Mouse (Mus musculus): ENCODE results near the gene Magi1. TPM values are rescaled to one million over a fixed set of nuclear protein-coding genes. Genes with fewer than 3 reads are reported as not detected.

Magi1 gene
- total and polyA plus RNA-seq, 3 experiments, result not detected

- in situ Hi-C loops (cut with MboI; ENCODE audit: low pct_ligation_motif_present, low pct_unique_long_range_greater_than_20kb, low sequenced_read_pairs), result no loop called here
- Histone ChIP-seq H3K4me2 (ENCODE audit: insufficient read depth, low read depth, poor library complexity, severe bottlenecking) (no peak overlapping the region), H3K27ac (ENCODE audit: insufficient read depth, low read depth) (no peak overlapping the region), H3K79me2 (replicated peaks; ENCODE audit: control insufficient read depth, extremely low read depth, insufficient read depth, poor library complexity, severe bottlenecking) (no peaks in the 10 kb centered on the region), H3K27me3 (replicated peaks) (no peaks in the 10 kb centered on the region), H3K9ac (ENCODE audit: insufficient read depth, low read depth) (no peak overlapping the region), H3K4me3 (replicated peaks in 1 of 3; ENCODE audit: low read depth in 2 of 3, low read length in 2 of 3, poor library complexity in 1 of 3) (no peak overlapping the region), H3K4me1 (ENCODE audit: control insufficient read depth in 1 of 2, insufficient read depth in 2 of 2) (no peaks in the 10 kb centered on the region), H3K36me3 (replicated peaks in 1 of 2; ENCODE audit: control insufficient read depth in 1 of 2, insufficient read depth in 1 of 2, low read length in 1 of 2) (no peaks in the 10 kb centered on the region), H3K9me3 (replicated peaks; ENCODE audit: low read length) (peaks cover 61% of the 10 kb centered on the region)
- dilution Hi-C loops (cut with MboI; ENCODE audit: extremely low pct_ligation_motif_present, extremely low pct_unique_long_range_greater_than_20kb, low sequenced_read_pairs), result no loop called here
- DNase-seq (ENCODE audit: extremely low read depth), result no peak
- no peak for TF ChIP-seq ZKSCAN1 (IDR thresholded peaks at IDR 0.05; ENCODE audit: borderline replicate concordance, low read depth, low read length)
- no peak for TF ChIP-seq CHD1 (IDR thresholded peaks at IDR 0.05; ENCODE audit: low read depth, low read length)
- no peak for TF ChIP-seq RAD21 (IDR thresholded peaks at IDR 0.05; ENCODE audit: low read depth, low read length)
- TF ChIP-seq CTCF (conservative IDR thresholded peaks at IDR 0.05 in 1 of 2, IDR thresholded peaks at IDR 0.05 in 1 of 2; ENCODE audit: low read depth in 2 of 2, low read length in 2 of 2), result no peak
- no peak for TF ChIP-seq BHLHE40 (IDR thresholded peaks at IDR 0.05; ENCODE audit: low read depth, low read length)
- TF ChIP-seq MAX (IDR thresholded peaks at IDR 0.05; ENCODE audit: low read length), result no peak
- no peak for TF ChIP-seq GABPA (IDR thresholded peaks at IDR 0.05; ENCODE audit: insufficient replicate concordance, low read depth, low read length)
- TF ChIP-seq USF2 (conservative IDR thresholded peaks at IDR 0.05; ENCODE audit: low read depth, low read length), result no peak
- TF ChIP-seq UBTF (IDR thresholded peaks at IDR 0.05; ENCODE audit: low read depth, low read length), result no peak
These were observed 127.7 kb downstream of the Magi1 start for GRCm38 (mm10) chr6:94155996-94156395.

GRCm38 (mm10) chr6:94154854-94155601 lies 128.7 kb downstream of the Magi1 start:
- H3K9me3 ChIP-seq (replicated peaks; ENCODE audit: low read length), result peaks cover 69% of the 10 kb centered on the region
- no peak overlapping the region for H3K9ac ChIP-seq (ENCODE audit: insufficient read depth, low read depth)
- no peaks in the 10 kb centered on the region for H3K27me3 ChIP-seq (replicated peaks)
- no peak overlapping the region for H3K4me3 ChIP-seq (replicated peaks in 1 of 3; ENCODE audit: low read depth in 2 of 3, low read length in 2 of 3, poor library complexity in 1 of 3)
- H3K36me3 ChIP-seq (replicated peaks in 1 of 2; ENCODE audit: control insufficient read depth in 1 of 2, insufficient read depth in 1 of 2, low read length in 1 of 2), result no peaks in the 10 kb centered on the region
- in situ Hi-C loops (cut with MboI; ENCODE audit: low pct_ligation_motif_present, low pct_unique_long_range_greater_than_20kb, low sequenced_read_pairs), result no loop called here
- H3K27ac ChIP-seq (ENCODE audit: insufficient read depth, low read depth), result no peak overlapping the region
- no peaks in the 10 kb centered on the region for H3K79me2 ChIP-seq (replicated peaks; ENCODE audit: control insufficient read depth, extremely low read depth, insufficient read depth, poor library complexity, severe bottlenecking)
- no peak for TF ChIP-seq RCOR1 (conservative IDR thresholded peaks at IDR 0.05; ENCODE audit: low read depth, low read length)
- no peak for TF ChIP-seq USF2 (conservative IDR thresholded peaks at IDR 0.05; ENCODE audit: low read depth, low read length)
- TF ChIP-seq JUN (IDR thresholded peaks at IDR 0.05; ENCODE audit: insufficient read depth, low read depth, low read length), result no peak
- TF ChIP-seq KAT2A (IDR thresholded peaks at IDR 0.05; ENCODE audit: insufficient replicate concordance, low read length), result no peak
- no peak for TF ChIP-seq ZNF384 (IDR thresholded peaks at IDR 0.05; ENCODE audit: low read depth, low read length)
- TF ChIP-seq TCF12 (IDR thresholded peaks at IDR 0.05; ENCODE audit: low read depth, low read length), result no peak
- no peak for TF ChIP-seq MAZ (IDR thresholded peaks at IDR 0.05; ENCODE audit: low read depth, low read length)
- TF ChIP-seq EP300 (IDR thresholded peaks at IDR 0.05; ENCODE audit: low read length), result no peak
- TF ChIP-seq CTCF (conservative IDR thresholded peaks at IDR 0.05 in 1 of 2, IDR thresholded peaks at IDR 0.05 in 1 of 2; ENCODE audit: low read depth in 2 of 2, low read length in 2 of 2), result no peak
- no peak for TF ChIP-seq MXI1 (IDR thresholded peaks at IDR 0.05; ENCODE audit: low read depth, low read length)
- TF ChIP-seq ZC3H11A (IDR thresholded peaks at IDR 0.05; ENCODE audit: low read depth, low read length), result no peak
- no peak for TF ChIP-seq MEF2A (IDR thresholded peaks at IDR 0.05; ENCODE audit: borderline replicate concordance, low read depth, low read length)
- TF ChIP-seq USF1 (IDR thresholded peaks at IDR 0.05; ENCODE audit: low read depth, low read length), result no peak
- TF ChIP-seq ZMIZ1 (IDR thresholded peaks at IDR 0.05; ENCODE audit: low read depth, low read length), result no peak
- no peak for TF ChIP-seq HCFC1 (IDR thresholded peaks at IDR 0.05; ENCODE audit: low read depth, low read length)
- no peak for TF ChIP-seq CHD1 (IDR thresholded peaks at IDR 0.05; ENCODE audit: low read depth, low read length)
- no peak for TF ChIP-seq RAD21 (IDR thresholded peaks at IDR 0.05; ENCODE audit: low read depth, low read length)
- no peak for TF ChIP-seq BHLHE40 (IDR thresholded peaks at IDR 0.05; ENCODE audit: low read depth, low read length)
- no peak for TF ChIP-seq TBP (conservative IDR thresholded peaks at IDR 0.05; ENCODE audit: low read depth, low read length)
- H3K4me1 ChIP-seq (ENCODE audit: control insufficient read depth in 1 of 2, insufficient read depth in 2 of 2), result no peaks in the 10 kb centered on the region
- H3K4me2 ChIP-seq (ENCODE audit: insufficient read depth, low read depth, poor library complexity, severe bottlenecking), result no peak overlapping the region
- dilution Hi-C loops (cut with MboI; ENCODE audit: extremely low pct_ligation_motif_present, extremely low pct_unique_long_range_greater_than_20kb, low sequenced_read_pairs), result no loop called here
- no peak for DNase-seq (ENCODE audit: extremely low read depth)

All from CH12.LX (cell line).